Mouse (Mus musculus) macrophage (primary cell): Measurements from ENCODE around the gene Spag5. TPM values are rescaled to one million over a fixed set of nuclear protein-coding genes. Genes with fewer than 3 reads are reported as not detected.

Source experiments
- polyA plus RNA-seq: library from polyadenylated mRNA; stranded (reverse); fragments of 250-400 nt; gene quantifications from 3 replicates; pipeline ENCODE4 v1.2.4, GENCODE M21; 2018; ENCODE audit warnings: inconsistent platforms

Spag5 gene
- polyA plus RNA-seq, 1 experiment from 2014 or later, result 2.6 TPM

Other genes with a start within 250 kb of the Spag5 start
- gene Eral1, start 221.1 kb upstream of the Spag5 start, polyA plus RNA-seq, result 8.4 to 13.2 TPM (median 12.4 TPM) in 3 replicates
- gene Fam222b, start 206.9 kb upstream of the Spag5 start, polyA plus RNA-seq, result 10.7 to 14.6 TPM (median 14.0 TPM) in 3 replicates
- gene Traf4, start 135.9 kb upstream of the Spag5 start, polyA plus RNA-seq, result 0.32 to 0.47 TPM (median 0.40 TPM) in 3 replicates
- gene Nek8, start 124.9 kb upstream of the Spag5 start, polyA plus RNA-seq, result 0.89 to 2.2 TPM (median 1.7 TPM) in 3 replicates
- 0.76 to 1.4 TPM (median 1.1 TPM) in 3 replicates for gene Tlcd1, start 124.8 kb upstream of the Spag5 start, polyA plus RNA-seq
- 1,342 to 2,240 TPM (median 1,907 TPM) in 3 replicates for gene Rpl23a, start 117.9 kb upstream of the Spag5 start, polyA plus RNA-seq
- gene Rab34, start 113.1 kb upstream of the Spag5 start, polyA plus RNA-seq, result 8.9 to 23.0 TPM (median 16.1 TPM) in 3 replicates
- 0.16 to 0.43 TPM in 2 of 3 replicates, not detected in the other for gene Proca1, start 108.1 kb upstream of the Spag5 start, polyA plus RNA-seq
- 54.6 to 89.4 TPM (median 68.8 TPM) in 3 replicates for gene Sdf2, start 55.8 kb upstream of the Spag5 start, polyA plus RNA-seq
- gene Supt6, start 55.5 kb upstream of the Spag5 start, polyA plus RNA-seq, result 35.9 to 79.5 TPM (median 42.0 TPM) in 3 replicates
- 144 to 210 TPM (median 148 TPM) in 3 replicates for gene 2610507B11Rik, start 39.8 kb upstream of the Spag5 start, polyA plus RNA-seq
- 0.32 to 1.4 TPM (median 0.54 TPM) in 3 replicates for gene BC030499, start 10.7 kb upstream of the Spag5 start, polyA plus RNA-seq
- 6.8 to 30.2 TPM (median 7.3 TPM) in 3 replicates for gene Aldoc, start 21.4 kb downstream of the Spag5 start, polyA plus RNA-seq
- gene Pigs, start 26.9 kb downstream of the Spag5 start, polyA plus RNA-seq, result 66.8 to 71.6 TPM (median 67.7 TPM) in 3 replicates
- gene Unc119, start 42.0 kb downstream of the Spag5 start, polyA plus RNA-seq, result 21.6 to 57.5 TPM (median 31.3 TPM) in 3 replicates
- not detected in 3 replicates for gene Foxn1, start 85.0 kb downstream of the Spag5 start, polyA plus RNA-seq
- gene Slc13a2, start 120.7 kb downstream of the Spag5 start, polyA plus RNA-seq, result 0.20 to 0.62 TPM (median 0.36 TPM) in 3 replicates
- gene Slc46a1, start 164.2 kb downstream of the Spag5 start, polyA plus RNA-seq, result 5.8 to 11.1 TPM (median 6.3 TPM) in 3 replicates
- gene Sarm1, start 196.2 kb downstream of the Spag5 start, polyA plus RNA-seq, result 0.04 to 0.16 TPM (median 0.12 TPM) in 3 replicates
- not detected in 3 replicates for gene Vtn, start 197.6 kb downstream of the Spag5 start, polyA plus RNA-seq
- gene Sebox, start 201.9 kb downstream of the Spag5 start, polyA plus RNA-seq, result not detected in 3 replicates
- gene Tmem199, start 210.6 kb downstream of the Spag5 start, polyA plus RNA-seq, result 25.0 to 37.9 TPM (median 35.3 TPM) in 3 replicates
- 31.1 to 47.7 TPM (median 32.4 TPM) in 3 replicates for gene Poldip2, start 210.7 kb downstream of the Spag5 start, polyA plus RNA-seq
- 24.7 to 34.4 TPM (median 28.0 TPM) in 3 replicates for gene Tnfaip1, start 234.8 kb downstream of the Spag5 start, polyA plus RNA-seq
- 49.9 to 68.6 TPM (median 62.9 TPM) in 3 replicates for gene Ift20, start 234.8 kb downstream of the Spag5 start, polyA plus RNA-seq
- gene Tmem97, start 249.2 kb downstream of the Spag5 start, polyA plus RNA-seq, result 48.9 to 61.4 TPM (median 53.9 TPM) in 3 replicates